8 mouse cellular contexts compared by ENCODE assay signal in genomic region chr19:5456922-5457745, GRCm38 (mm10). TPM values are rescaled to one million over a fixed set of nuclear protein-coding genes. Genes with fewer than 3 reads are reported as not detected.
DNase-seq lines count a peak whose midpoint lies in the region; ATAC-seq and TF ChIP-seq lines count a peak whose summit lies in the region.

No protein-coding gene starts in this region.

- H3K36me3 ChIP-seq in embryonic facial prominence, embryonic 13.5 days = peaks cover 17% of the 10 kb centered on the region
- peaks cover 16% of the 10 kb centered on the region for H3K36me3 ChIP-seq in limb, embryonic 14.5 days (ENCODE audit: control insufficient read depth, insufficient read depth, low read length)
- 0 out of 2 replicates have a peak, but pooled peaks cover 4% of the 10 kb centered on the region for H3K36me3 ChIP-seq in midbrain, postnatal 0 days (ENCODE audit: insufficient read depth, low read length)

- peak overlapping the region; percentile 76 for H3K9ac ChIP-seq in embryonic facial prominence, embryonic 13.5 days
- H3K9ac ChIP-seq in limb, embryonic 14.5 days (ENCODE audit: low read depth, low read length, severe bottlenecking) = peak overlapping the region; percentile 60
- H3K9ac ChIP-seq in midbrain, postnatal 0 days (replicated peaks; ENCODE audit: low read length, poor library complexity, severe bottlenecking) = peak overlapping the region; percentile 91

- peak overlapping the region; percentile 99 for H3K4me2 ChIP-seq in embryonic facial prominence, embryonic 13.5 days
- H3K4me2 ChIP-seq in limb, embryonic 14.5 days (replicated peaks; ENCODE audit: low read depth, low read length, severe bottlenecking) = peak overlapping the region; percentile 98
- peak overlapping the region; percentile 92 for H3K4me2 ChIP-seq in midbrain, postnatal 0 days (ENCODE audit: low read depth, low read length, poor library complexity, severe bottlenecking)

- peak; percentile 84 for ATAC-seq in embryonic facial prominence, embryonic 13.5 days (ENCODE audit: insufficient number of reproducible peaks, insufficient read depth, low FRiP score, low TSS enrichment, low read depth)
- ATAC-seq in limb, embryonic 14.5 days (ENCODE audit: low FRiP score, low read depth) = peak; percentile 90
- ATAC-seq in midbrain, postnatal 0 days (ENCODE audit: low FRiP score) = peak; percentile 89

- H3K4me1 ChIP-seq in embryonic facial prominence, embryonic 13.5 days = peaks cover 40% of the 10 kb centered on the region
- peaks cover 26% of the 10 kb centered on the region for H3K4me1 ChIP-seq in limb, embryonic 14.5 days (ENCODE audit: control insufficient read depth, insufficient read depth, low read length)
- peaks cover 18% of the 10 kb centered on the region for H3K4me1 ChIP-seq in midbrain, postnatal 0 days (ENCODE audit: insufficient read depth, low read length)

- no peaks in the 10 kb centered on the region for H3K9me3 ChIP-seq in embryonic facial prominence, embryonic 13.5 days
- H3K9me3 ChIP-seq in limb, embryonic 14.5 days (ENCODE audit: control insufficient read depth, low read length) = no peaks in the 10 kb centered on the region
- H3K9me3 ChIP-seq in midbrain, postnatal 0 days (ENCODE audit: low read length) = no peaks in the 10 kb centered on the region

- H3K4me3 ChIP-seq in embryonic facial prominence, embryonic 13.5 days = peak overlapping the region; percentile 74
- H3K4me3 ChIP-seq in limb, embryonic 14.5 days (replicated peaks; ENCODE audit: low read length) = peak overlapping the region; percentile 62
- H3K4me3 ChIP-seq in midbrain, postnatal 0 days (ENCODE audit: low read depth, low read length) = peak overlapping the region; percentile 80

- H3K27me3 ChIP-seq in embryonic facial prominence, embryonic 13.5 days = peaks cover 7% of the 10 kb centered on the region; the same call in 1 of the 2 replicates
- H3K27me3 ChIP-seq in limb, embryonic 14.5 days (ENCODE audit: control insufficient read depth, insufficient read depth, low read length) = no peaks in the 10 kb centered on the region
- H3K27me3 ChIP-seq in midbrain, postnatal 0 days (ENCODE audit: insufficient read depth, low read length) = no peaks in the 10 kb centered on the region

- TF ChIP-seq POLR2A in limb, embryonic 14.5 days (IDR thresholded peaks at IDR 0.05; ENCODE audit: borderline replicate concordance, extremely low read depth, insufficient read depth, insufficient read length) = peak; percentile 85

- WGBS in embryonic facial prominence, embryonic 13.5 days = under 1% methylated on average over 70 of the region's 70 CpGs
- under 1% methylated on average over 68 of the region's 70 CpGs for WGBS in limb, embryonic 14.5 days
- WGBS in midbrain, postnatal 0 days = under 1% methylated on average over 66 of the region's 70 CpGs

- DNase-seq in 3134 (ENCODE audit: extremely low read depth, insufficient read length, low spot score) = peak; percentile 91
- DNase-seq in adrenal gland, postnatal 36 days = peak; percentile 96 to 98
- DNase-seq in heart, adult 8-10 months (ENCODE audit: low spot score) = peak; percentile 95
- peak; percentile 97 for DNase-seq in kidney, adult 9 months
- peak; percentile 93 for DNase-seq in limb, embryonic 14.5 days (ENCODE audit: low spot score)
- peak; percentile 97 for DNase-seq in midbrain, postnatal 0 days (ENCODE audit: low spot score)
- peak; percentile 78 to 88 for DNase-seq in spleen, postnatal 14 days (ENCODE audit: low spot score in 2 of 2)

- H3K27ac ChIP-seq in embryonic facial prominence, embryonic 13.5 days = peak overlapping the region; percentile 87
- H3K27ac ChIP-seq in limb, embryonic 14.5 days (replicated peaks; ENCODE audit: low read depth, low read length) = peak overlapping the region; percentile 70
- peak overlapping the region; percentile 98 for H3K27ac ChIP-seq in midbrain, postnatal 0 days (ENCODE audit: low read depth, low read length)

- TF ChIP-seq CTCF in midbrain, postnatal 0 days (IDR thresholded peaks at IDR 0.05) = peak; percentile 40

RNA-seq across cellular contexts. Expression of gene Ccdc85b, which starts 0.6 kb away (rescaled TPM):
- total RNA-seq in adrenal gland, postnatal 36 days (2021) = 1 to 10 TPM; 7.9 to 8.3 TPM
- polyA plus RNA-seq in embryonic facial prominence, embryonic 13.5 days (2015; fragmentation: Nextera tagmentation; extraction: Ambion mirVana) = 6.8 TPM in 2 replicates
- 10 to 100 TPM in 1 of 4 experiments, 1 to 10 TPM in 3; 8.3 to 10.4 (median 8.9) TPM for total RNA-seq in heart, adult 8-10 months (2022)
- polyA plus RNA-seq in limb, embryonic 14.5 days (2012; rRNA removed) = 6.6 and 6.9 TPM in 2 replicates
- polyA plus RNA-seq in limb, embryonic 14.5 days (2014; fragmentation: Nextera tagmentation; extraction: Ambion mirVana) = 6.5 and 7.0 TPM in 2 replicates
- total RNA-seq in midbrain, postnatal 0 days (2014; rRNA removed) = 14.3 and 19.4 TPM in 2 replicates
- polyA plus RNA-seq in midbrain, postnatal 0 days (2015; fragmentation: Nextera tagmentation; extraction: Ambion mirVana) = 15.4 and 15.6 TPM in 2 replicates

RNA-seq across cellular contexts. Expression of gene Fibp, which starts 3.3 kb away (rescaled TPM):
- total RNA-seq in adrenal gland, postnatal 36 days (2021) = 10 to 100 TPM; 89.1 to 95.3 TPM
- polyA plus RNA-seq in embryonic facial prominence, embryonic 13.5 days (2015; fragmentation: Nextera tagmentation; extraction: Ambion mirVana) = 138 and 144 TPM in 2 replicates
- 10 to 100 TPM; 41.3 to 52.3 (median 49.2) TPM for total RNA-seq in heart, adult 8-10 months (2022)
- 139 and 171 TPM in 2 replicates for polyA plus RNA-seq in limb, embryonic 14.5 days (2012; rRNA removed)
- polyA plus RNA-seq in limb, embryonic 14.5 days (2014; fragmentation: Nextera tagmentation; extraction: Ambion mirVana) = 113 and 118 TPM in 2 replicates
- total RNA-seq in midbrain, postnatal 0 days (2014; rRNA removed) = 91.4 and 122 TPM in 2 replicates
- polyA plus RNA-seq in midbrain, postnatal 0 days (2015; fragmentation: Nextera tagmentation; extraction: Ambion mirVana) = 174 and 191 TPM in 2 replicates

RNA-seq across cellular contexts. Expression of gene Fosl1, which starts 9.8 kb away (rescaled TPM):
- 1 to 10 TPM in 1 of 2 experiments, not detected in 1; 5.3 TPM for total RNA-seq in adrenal gland, postnatal 36 days (2021)
- polyA plus RNA-seq in embryonic facial prominence, embryonic 13.5 days (2015; fragmentation: Nextera tagmentation; extraction: Ambion mirVana) = not detected in 2 replicates
- total RNA-seq in heart, adult 8-10 months (2022) = under 1 TPM in 2 of 4 experiments, not detected in 2; 0.14 to 0.23 TPM
- 0.06 and 0.09 TPM in 2 replicates for polyA plus RNA-seq in limb, embryonic 14.5 days (2012; rRNA removed)
- not detected in 2 replicates for polyA plus RNA-seq in limb, embryonic 14.5 days (2014; fragmentation: Nextera tagmentation; extraction: Ambion mirVana)
- 0.11 TPM in 1 of 2 replicates, not detected in the other for total RNA-seq in midbrain, postnatal 0 days (2014; rRNA removed)
- polyA plus RNA-seq in midbrain, postnatal 0 days (2015; fragmentation: Nextera tagmentation; extraction: Ambion mirVana) = not detected in 2 replicates

RNA-seq across cellular contexts. Expression of gene Ctsw, which starts 11.2 kb away (rescaled TPM):
- total RNA-seq in adrenal gland, postnatal 36 days (2021) = under 1 TPM in 1 of 2 experiments, not detected in 1; 0.26 TPM
- 1.6 and 2.4 TPM in 2 replicates for polyA plus RNA-seq in embryonic facial prominence, embryonic 13.5 days (2015; fragmentation: Nextera tagmentation; extraction: Ambion mirVana)
- under 1 TPM in 3 of 4 experiments, not detected in 1; 0.29 to 0.38 (median 0.37) TPM for total RNA-seq in heart, adult 8-10 months (2022)
- polyA plus RNA-seq in limb, embryonic 14.5 days (2012; rRNA removed) = 0.33 and 0.56 TPM in 2 replicates
- polyA plus RNA-seq in limb, embryonic 14.5 days (2014; fragmentation: Nextera tagmentation; extraction: Ambion mirVana) = 0.96 and 1.2 TPM in 2 replicates
- 0.33 and 0.94 TPM in 2 replicates for total RNA-seq in midbrain, postnatal 0 days (2014; rRNA removed)
- polyA plus RNA-seq in midbrain, postnatal 0 days (2015; fragmentation: Nextera tagmentation; extraction: Ambion mirVana) = 1.5 and 1.9 TPM in 2 replicates

RNA-seq across cellular contexts. Expression of gene Efemp2, which starts 16.6 kb away (rescaled TPM):
- 10 to 100 TPM; 50.2 to 87.9 TPM for total RNA-seq in adrenal gland, postnatal 36 days (2021)
- 200 and 207 TPM in 2 replicates for polyA plus RNA-seq in embryonic facial prominence, embryonic 13.5 days (2015; fragmentation: Nextera tagmentation; extraction: Ambion mirVana)
- total RNA-seq in heart, adult 8-10 months (2022) = 10 to 100 TPM in 2 of 4 experiments, 1 to 10 TPM in 2; 6.5 to 11.2 (median 9.5) TPM
- polyA plus RNA-seq in limb, embryonic 14.5 days (2012; rRNA removed) = 239 and 314 TPM in 2 replicates
- polyA plus RNA-seq in limb, embryonic 14.5 days (2014; fragmentation: Nextera tagmentation; extraction: Ambion mirVana) = 193 and 202 TPM in 2 replicates
- total RNA-seq in midbrain, postnatal 0 days (2014; rRNA removed) = 32.9 and 33.7 TPM in 2 replicates
- polyA plus RNA-seq in midbrain, postnatal 0 days (2015; fragmentation: Nextera tagmentation; extraction: Ambion mirVana) = 35.2 and 36.1 TPM in 2 replicates

Comparison
In these comparisons a context has a peak if more than half of its experiments do, and no peak if none do; other contexts are left out.
1. Peak in every context shown above with its lines: DNase-seq, ATAC-seq, H3K4me3 ChIP-seq and H3K27ac ChIP-seq.